Comparison of ENCODE assay signal across 14 mouse cellular contexts in the genomic region with DNA sequence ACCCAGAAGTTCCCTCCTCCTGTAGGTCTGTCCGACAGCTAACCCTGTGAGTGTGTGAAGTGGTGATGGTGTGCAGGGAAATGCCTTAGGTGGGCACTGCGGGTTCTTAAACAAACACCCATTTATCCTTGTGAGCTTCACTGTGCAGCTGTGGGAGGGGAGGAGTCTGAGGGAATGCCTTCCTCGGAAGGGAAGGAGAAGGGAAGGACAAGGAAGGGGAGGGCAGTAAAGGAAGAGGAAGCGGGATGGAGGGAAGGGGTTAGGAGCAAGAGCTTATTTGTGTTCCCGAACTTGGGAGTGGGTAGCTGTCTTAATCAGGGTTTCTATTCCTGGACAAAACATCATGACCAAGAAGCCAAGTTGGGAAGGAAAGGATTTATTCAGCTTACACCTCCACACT. TPM values are rescaled to one million over a fixed set of nuclear protein-coding genes. Genes with fewer than 3 reads are reported as not detected.
"Had no signal": no experiment of that assay in that cellular context is flagged by ENCODE, and none has a peak within 500 bp of the region (broad histone marks: within the 10 kb centered on the region; RNA-seq: fewer than 3 reads in every experiment).

No protein-coding gene starts in this region.

- ATAC-seq: liver, postnatal 0 days; lung, postnatal 0 days; midbrain, embryonic 15.5 days had no signal

- DNase-seq: liver, embryonic 13.5 days; liver, postnatal 0 days; lung, adult 2 months; lung, postnatal 14 days; lung, postnatal 36 days; retina, postnatal 1 day; right cerebral cortex, postnatal 4 days; spleen, adult 18-20 months; thymus, adult 2 months; thymus, postnatal 25 days; thymus, postnatal 4 days had no signal

RNA-seq across cellular contexts. Expression of a gene that starts 27.6 kb away (rescaled TPM):
- total RNA-seq: megakaryocyte progenitor cell, adult 5-6 weeks had no signal
